Mouse (Mus musculus) Muller cell, postnatal 12 days (primary cell): ENCODE results near the gene Xrcc2.

Experiments
- DNase-seq: peaks from one replicate; pipeline ENCODE4 v3.0.0-alpha.2; 2015; ENCODE audit errors: inconsistent ontology term

The Xrcc2 gene

GRCm38 (mm10) chr5:25671051-25671450, 34.6 kb downstream of the Xrcc2 start:
- DNase-seq = no peak

- DNase-seq = no peak
Measured at GRCm38 (mm10) chr5:25668306-25668705, 37.3 kb downstream of the Xrcc2 start.

- no peak for DNase-seq
Measured at GRCm38 (mm10) chr5:25666684-25667083, 38.9 kb downstream of the Xrcc2 start.

- DNase-seq = peak; percentile 81
Measured at GRCm38 (mm10) chr5:25666108-25666507, 39.5 kb downstream of the Xrcc2 start.

GRCm38 (mm10) chr5:25665516-25665915, 40.1 kb downstream of the Xrcc2 start:
- no peak for DNase-seq

GRCm38 (mm10) chr5:25663165-25663564, 42.5 kb downstream of the Xrcc2 start:
- no peak for DNase-seq

GRCm38 (mm10) chr5:25654578-25654987, 51.0 kb downstream of the Xrcc2 start:
- DNase-seq = peak; percentile 40

GRCm38 (mm10) chr5:25653377-25653776, 52.2 kb downstream of the Xrcc2 start:
- no peak for DNase-seq

GRCm38 (mm10) chr5:25652435-25652834, 53.2 kb downstream of the Xrcc2 start:
- peak; percentile 83 for DNase-seq

GRCm38 (mm10) chr5:25645661-25646364, 59.8 kb downstream of the Xrcc2 start:
- DNase-seq = peak; percentile 44

GRCm38 (mm10) chr5:25644509-25644908, 61.1 kb downstream of the Xrcc2 start:
- no peak for DNase-seq

- no peak for DNase-seq
Measured at GRCm38 (mm10) chr5:25642741-25643140, 62.9 kb downstream of the Xrcc2 start.
